ENCODE assay signal across 9 mouse cellular contexts in the genomic region with DNA sequence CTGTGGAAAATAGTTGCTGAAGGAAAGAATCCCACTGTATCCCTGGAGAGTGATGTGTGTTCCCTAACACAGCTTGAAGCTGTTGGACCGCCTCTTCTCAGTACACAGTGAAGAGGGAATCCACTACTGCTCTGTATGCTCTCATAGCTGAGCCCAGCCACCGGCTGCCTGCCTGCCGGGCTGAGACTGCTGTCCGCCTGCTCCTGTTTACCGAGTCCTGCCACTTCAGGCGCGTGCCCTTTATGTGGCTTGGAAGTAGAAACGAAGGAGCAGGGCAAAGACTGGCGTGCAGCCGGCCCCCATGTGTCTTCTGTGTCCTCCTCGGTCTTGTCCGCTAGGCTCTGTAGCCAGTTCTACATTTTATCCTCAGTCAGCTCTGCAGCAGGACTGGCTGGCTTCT. TPM values are rescaled to one million over a fixed set of nuclear protein-coding genes. Genes with fewer than 3 reads are reported as not detected.
DNase-seq lines count a peak whose midpoint lies in the region; ATAC-seq lines count a peak whose summit lies in the region.
"Had no signal": no experiment of that assay in that cellular context is flagged by ENCODE, and none has a peak within 500 bp of the region (broad histone marks: within the 10 kb centered on the region; RNA-seq: fewer than 3 reads in every experiment).

No protein-coding gene starts in this region.

- no peaks in the 10 kb centered on the region for H3K9me3 ChIP-seq in heart, embryonic 12.5 days (replicated peaks)
- H3K9me3 ChIP-seq: midbrain, embryonic 12.5 days had no signal

- H3K36me3 ChIP-seq in heart, embryonic 12.5 days = no peaks in the 10 kb centered on the region
- H3K36me3 ChIP-seq: midbrain, embryonic 12.5 days had no signal

- H3K4me2 ChIP-seq in heart, embryonic 12.5 days = peak overlapping the region; percentile 57
- H3K4me2 ChIP-seq: midbrain, embryonic 12.5 days had no signal

- DNase-seq in frontal cortex, adult 2 months (ENCODE audit: extremely low spot score in 1 of 2, low spot score in 1 of 2) = no peak
- DNase-seq in cerebellum, postnatal 10 days = peak; percentile 57 to 69
- peak; percentile 14 for DNase-seq in lung, postnatal 10 days
- no peak for DNase-seq in ovary, postnatal 10 days (ENCODE audit: low spot score)
- DNase-seq in left cerebral cortex, postnatal 36 days (ENCODE audit: low spot score in 2 of 2) = no peak
- no peak for DNase-seq in urinary bladder, postnatal 4 days (ENCODE audit: low spot score in 2 of 2)

- H3K4me3 ChIP-seq in heart, embryonic 12.5 days = peak overlapping the region; percentile 4; the same call in 1 of the 2 replicates
- H3K4me3 ChIP-seq: midbrain, embryonic 12.5 days had no signal

- WGBS in heart, embryonic 12.5 days = 35% methylated on average over 12 of the region's 12 CpGs

- H3K9ac ChIP-seq in heart, embryonic 12.5 days = 0 out of 2 replicates have a peak overlapping the region, but pooled peaks have one; percentile 37
- H3K9ac ChIP-seq: midbrain, embryonic 12.5 days had no signal

- peak overlapping the region; percentile 51; the same call in 1 of the 2 replicates for H3K27ac ChIP-seq in heart, embryonic 12.5 days (ENCODE audit: poor library complexity, severe bottlenecking)
- H3K27ac ChIP-seq: midbrain, embryonic 12.5 days had no signal

- peak; percentile 83 for ATAC-seq in frontal cortex, adult (ENCODE audit: low TSS enrichment)
- ATAC-seq in heart, embryonic 12.5 days (ENCODE audit: insufficient number of reproducible peaks, low FRiP score) = 0 out of 2 replicates have a peak, but pooled peaks have one; percentile 55

- H3K4me1 ChIP-seq in heart, embryonic 12.5 days (replicated peaks) = peaks cover 12% of the 10 kb centered on the region

- intact Hi-C loops in left cerebral cortex, postnatal 36 days (cut with DNase I) = no loop called here

- H3K27me3 ChIP-seq in heart, embryonic 12.5 days (replicated peaks) = no peaks in the 10 kb centered on the region
- H3K27me3 ChIP-seq: midbrain, embryonic 12.5 days had no signal

RNA-seq across cellular contexts. Expression of a gene that starts 34.5 kb away (rescaled TPM):
- 27.1 and 29.7 TPM in 2 replicates for polyA plus RNA-seq in frontal cortex, adult 2 months (2012; rRNA removed)
- 46.9 and 49.0 TPM in 2 replicates for polyA plus RNA-seq in heart, embryonic 12.5 days (2016; fragmentation: Nextera tagmentation; extraction: Ambion mirVana)
- 10 to 100 TPM; 24.6 to 30.9 TPM for total RNA-seq in left cerebral cortex, postnatal 36 days (2021)

Comparison
In these comparisons a context has a peak if more than half of its experiments do, and no peak if none do; other contexts are left out.
1. DNase-seq: peak in cerebellum, postnatal 10 days (2 of 2) and lung, postnatal 10 days (single experiment); none in frontal cortex, adult 2 months (0 of 2), ovary, postnatal 10 days (single experiment), left cerebral cortex, postnatal 36 days (0 of 2) and urinary bladder, postnatal 4 days (0 of 2).